Mouse (Mus musculus) naive thymus-derived CD4-positive, alpha-beta T cell, adult 5 months (primary cell): ENCODE measurements around the gene Olfr832. TPM values are rescaled to one million over a fixed set of nuclear protein-coding genes. Genes with fewer than 3 reads are reported as not detected.

Experiments
- polyA plus RNA-seq: library from polyadenylated mRNA; unstranded; fragments of 100-300 nt; shearing (Covaris generic); gene quantifications from one replicate; pipeline ENCODE4 v1.2.1, GENCODE M21; 2017

The Olfr832 gene
- polyA plus RNA-seq: not detected

DNA sequence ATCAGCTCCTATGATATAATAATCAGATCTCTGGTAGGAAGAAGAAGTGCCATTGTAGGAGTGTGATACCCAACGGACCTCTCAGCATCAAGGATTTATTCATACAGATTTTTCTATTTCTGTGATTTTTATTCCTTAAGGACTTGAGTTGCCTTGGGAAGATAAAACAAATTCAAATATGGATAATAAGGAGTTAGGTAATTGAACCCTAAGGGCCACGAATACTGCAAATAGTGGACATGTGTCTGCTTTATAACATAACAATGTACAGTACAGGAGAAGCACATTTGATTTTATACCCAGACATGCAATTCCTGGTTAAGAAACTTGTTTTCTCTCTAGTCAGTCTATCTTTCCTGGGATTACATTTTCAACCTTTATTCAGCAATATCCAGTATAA is at the start of gene Olfr832:
Olfr832 (plus strand) TSS at position 301 of the 400 bp plus-strand sequence.

DNA sequence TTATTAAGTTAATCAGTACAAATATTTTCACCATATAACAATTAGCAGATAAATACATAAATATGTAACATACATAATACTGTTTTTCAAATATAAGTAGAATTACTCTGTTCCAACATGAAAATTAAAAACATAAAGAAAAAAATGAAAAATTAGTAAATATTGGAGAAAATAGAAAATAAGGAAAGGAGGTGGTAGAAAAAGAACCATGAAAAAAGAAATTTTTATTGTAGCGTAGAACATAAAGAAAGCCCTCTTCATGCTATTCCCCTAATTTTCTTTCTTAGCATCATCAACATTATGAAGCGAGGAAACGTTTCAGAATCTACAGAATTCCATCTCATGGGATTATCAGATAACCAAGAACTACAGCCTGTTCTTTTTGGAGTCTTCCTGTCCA is 50.8 kb downstream of the Olfr832 start, which contains the start of gene Olfr834:
Olfr834 (plus strand) TSS at position 301 of the 400 bp plus-strand sequence.

Other genes with a start within 250 kb of the Olfr832 start
- 0.10 TPM for gene Olfr24, start 173.1 kb upstream of the Olfr832 start, polyA plus RNA-seq
- not detected for gene Olfr828, start 117.6 kb upstream of the Olfr832 start, polyA plus RNA-seq
- gene Olfr829, start 82.2 kb upstream of the Olfr832 start, polyA plus RNA-seq: not detected
- not detected for gene Olfr830, start 62.4 kb upstream of the Olfr832 start, polyA plus RNA-seq
- not detected for gene Olfr834, start 50.9 kb downstream of the Olfr832 start, polyA plus RNA-seq
- gene Olfr835, start 95.6 kb downstream of the Olfr832 start, polyA plus RNA-seq: not detected
- gene Olfr836, start 183.3 kb downstream of the Olfr832 start, polyA plus RNA-seq: 0.14 TPM
- not detected for gene Olfr837, start 199.2 kb downstream of the Olfr832 start, polyA plus RNA-seq
- not detected for gene Olfr839-ps1, start 240.2 kb downstream of the Olfr832 start, polyA plus RNA-seq